Mouse (Mus musculus) hindbrain, embryonic 10.5 days (tissue): ENCODE measurements at regions not wholly inside any gene's neighbourhood (a gene's known extent, or its start where the extent isn't known, plus 50 kb on each side); places are given as distances from the start of the nearest gene placed in this dataset.

Source experiments
- DNase-seq: peaks from one replicate; pipeline ENCODE4 v3.0.0-alpha.2; 2017; ENCODE audit warnings: low spot score
- H3K27ac ChIP-seq: fragments of 300-500 bp; sonication (generic); 2 replicates; pipeline ENCODE4 v1.5.1; 2016; ENCODE audit warnings: mild to moderate bottlenecking, moderate library complexity
- H3K27me3 ChIP-seq: fragments of 300-500 bp; sonication (generic); 2 replicates; pipeline ENCODE4 v1.6.1; 2016; ENCODE audit warnings: mild to moderate bottlenecking; ENCODE audit not compliant: poor library complexity, insufficient read depth, severe bottlenecking
- H3K36me3 ChIP-seq: fragments of 300-500 bp; sonication (generic); 2 replicates; pipeline ENCODE4 v1.6.1; 2016; ENCODE audit warnings: mild to moderate bottlenecking, moderate library complexity
- H3K4me1 ChIP-seq: fragments of 300-500 bp; sonication (generic); replicated peaks from 2 replicates; pipeline ENCODE4 v1.6.1; 2016; ENCODE audit warnings: mild to moderate bottlenecking
- H3K4me3 ChIP-seq: fragments of 300-500 bp; sonication (generic); 2 replicates; pipeline ENCODE4 v1.5.1; 2016; ENCODE audit warnings: mild to moderate bottlenecking, moderate library complexity
- H3K9me3 ChIP-seq: fragments of 300-500 bp; sonication (generic); 2 replicates; pipeline ENCODE4 v1.6.1; 2016; ENCODE audit warnings: mild to moderate bottlenecking, moderate library complexity
- WGBS: fragments of 180-500 bp; shearing (Covaris S2); methylation state at CpG from one replicate; pipeline ENCODE4 v1.1.7; 2016; 5-methylcytosine and 5-hydroxymethylcytosine counted together

- WGBS: 79% methylated on average over 1 of the region's 1 CpGs
- Histone ChIP-seq H3K27ac (no peak overlapping the region), H3K4me1 (peaks cover 7% of the 10 kb centered on the region; the same call in 1 of the 2 replicates), H3K4me3 (no peak overlapping the region), H3K36me3 (no peaks in the 10 kb centered on the region), H3K9me3 (no peaks in the 10 kb centered on the region), H3K27me3 (no peaks in the 10 kb centered on the region)
- DNase-seq: no peak
These were observed 104.9 kb downstream of the Tmem30b start for GRCm38 (mm10) chr12:73441326-73441725.

- no peaks in the 10 kb centered on the region for H3K27me3 ChIP-seq
- H3K9me3 ChIP-seq: no peaks in the 10 kb centered on the region
- no peaks in the 10 kb centered on the region for H3K4me1 ChIP-seq
- no peaks in the 10 kb centered on the region for H3K36me3 ChIP-seq
- no peak for DNase-seq
- no peak overlapping the region for H3K27ac ChIP-seq
- WGBS: 85% methylated on average over 10 of the region's 10 CpGs
- H3K4me3 ChIP-seq: no peak overlapping the region
These were observed 111.5 kb downstream of the Tmem30b start for GRCm38 (mm10) chr12:73434684-73435083.

GRCm38 (mm10) chr12:73432546-73432945, 113.6 kb downstream of the Tmem30b start:
- no peaks in the 10 kb centered on the region for H3K36me3 ChIP-seq
- H3K4me1 ChIP-seq: peaks cover 7% of the 10 kb centered on the region; the same call in 1 of the 2 replicates
- H3K4me3 ChIP-seq: no peak overlapping the region
- H3K27ac ChIP-seq: no peak overlapping the region
- no peaks in the 10 kb centered on the region for H3K9me3 ChIP-seq
- 85% methylated on average over 5 of the region's 5 CpGs for WGBS
- DNase-seq: no peak
- H3K27me3 ChIP-seq: no peaks in the 10 kb centered on the region

GRCm38 (mm10) chr12:73428171-73428570, 118.0 kb downstream of the Tmem30b start:
- no peak for DNase-seq
- H3K36me3 ChIP-seq: no peaks in the 10 kb centered on the region
- WGBS: 64% methylated on average over 12 of the region's 12 CpGs
- no peak overlapping the region for H3K27ac ChIP-seq
- peaks cover 7% of the 10 kb centered on the region; the same call in 1 of the 2 replicates for H3K4me1 ChIP-seq
- no peak overlapping the region for H3K4me3 ChIP-seq
- H3K27me3 ChIP-seq: no peaks in the 10 kb centered on the region
- H3K9me3 ChIP-seq: no peaks in the 10 kb centered on the region

- Histone ChIP-seq H3K9me3 (no peaks in the 10 kb centered on the region), H3K36me3 (no peaks in the 10 kb centered on the region), H3K27me3 (no peaks in the 10 kb centered on the region), H3K4me3 (no peak overlapping the region), H3K27ac (no peak overlapping the region), H3K4me1 (peaks cover 7% of the 10 kb centered on the region; the same call in 1 of the 2 replicates)
- DNase-seq: no peak
- 74% methylated on average over 7 of the region's 7 CpGs for WGBS
These were observed 121.4 kb downstream of the Tmem30b start for GRCm38 (mm10) chr12:73424814-73425213.

GRCm38 (mm10) chr12:73417101-73417500, 129.1 kb downstream of the Tmem30b start:
- peaks cover 31% of the 10 kb centered on the region for H3K4me1 ChIP-seq
- WGBS: 83% methylated on average over 3 of the region's 3 CpGs
- no peak overlapping the region for H3K27ac ChIP-seq
- DNase-seq: no peak
- no peaks in the 10 kb centered on the region for H3K9me3 ChIP-seq
- no peaks in the 10 kb centered on the region for H3K27me3 ChIP-seq
- H3K4me3 ChIP-seq: no peak overlapping the region
- no peaks in the 10 kb centered on the region for H3K36me3 ChIP-seq

- no peaks in the 10 kb centered on the region for H3K36me3 ChIP-seq
- 55% methylated on average over 16 of the region's 16 CpGs for WGBS
- H3K27me3 ChIP-seq: no peaks in the 10 kb centered on the region
- H3K9me3 ChIP-seq: no peaks in the 10 kb centered on the region
- no peak overlapping the region for H3K4me3 ChIP-seq
- peak overlapping the region; percentile 20; the same call in 1 of the 2 replicates for H3K27ac ChIP-seq
- DNase-seq: peak; percentile 25
- H3K4me1 ChIP-seq: peaks cover 31% of the 10 kb centered on the region
These were observed 129.8 kb downstream of the Tmem30b start for GRCm38 (mm10) chr12:73416367-73416897.

- no peaks in the 10 kb centered on the region for H3K27me3 ChIP-seq
- DNase-seq: peak; percentile 6
- no peak overlapping the region for H3K4me3 ChIP-seq
- peaks cover 31% of the 10 kb centered on the region for H3K4me1 ChIP-seq
- H3K36me3 ChIP-seq: no peaks in the 10 kb centered on the region
- H3K9me3 ChIP-seq: no peaks in the 10 kb centered on the region
- WGBS: 67% methylated on average over 7 of the region's 7 CpGs
- peak overlapping the region; percentile 20; the same call in 1 of the 2 replicates for H3K27ac ChIP-seq
These were observed 129.3 kb downstream of the Slc38a6 start for GRCm38 (mm10) chr12:73415856-73416366.

GRCm38 (mm10) chr12:73413439-73414196, 127.0 kb downstream of the Slc38a6 start:
- Histone ChIP-seq H3K9me3 (no peaks in the 10 kb centered on the region), H3K4me3 (no peak overlapping the region), H3K36me3 (no peaks in the 10 kb centered on the region), H3K4me1 (peaks cover 31% of the 10 kb centered on the region), H3K27me3 (no peaks in the 10 kb centered on the region), H3K27ac (no peak overlapping the region)
- no peak for DNase-seq
- 59% methylated on average over 15 of the region's 15 CpGs for WGBS

- Histone ChIP-seq H3K9me3 (no peaks in the 10 kb centered on the region), H3K4me3 (no peak overlapping the region), H3K27me3 (no peaks in the 10 kb centered on the region), H3K36me3 (no peaks in the 10 kb centered on the region), H3K4me1 (peaks cover 31% of the 10 kb centered on the region), H3K27ac (no peak overlapping the region)
- no peak for DNase-seq
- WGBS: 66% methylated on average over 4 of the region's 4 CpGs
These were observed 125.9 kb downstream of the Slc38a6 start for GRCm38 (mm10) chr12:73412500-73412899.

- DNase-seq: no peak
These were observed 124.3 kb downstream of the Slc38a6 start for GRCm38 (mm10) chr12:73410924-73411323.

GRCm38 (mm10) chr12:73409481-73410085, 123.0 kb downstream of the Slc38a6 start:
- no peaks in the 10 kb centered on the region for H3K36me3 ChIP-seq
- peaks cover 31% of the 10 kb centered on the region for H3K4me1 ChIP-seq
- no peak overlapping the region for H3K27ac ChIP-seq
- no peaks in the 10 kb centered on the region for H3K27me3 ChIP-seq
- no peak for DNase-seq
- no peaks in the 10 kb centered on the region for H3K9me3 ChIP-seq
- 86% methylated on average over 4 of the region's 4 CpGs for WGBS
- no peak overlapping the region for H3K4me3 ChIP-seq

More at GRCm38 (mm10) chr12:73410924-73411323, 124.3 kb downstream of the Slc38a6 start:
- H3K4me3 ChIP-seq: no peak overlapping the region
- no peaks in the 10 kb centered on the region for H3K27me3 ChIP-seq
- H3K4me1 ChIP-seq: peaks cover 23% of the 10 kb centered on the region
- no peak overlapping the region for H3K27ac ChIP-seq
- WGBS: 78% methylated on average over 7 of the region's 7 CpGs
- no peaks in the 10 kb centered on the region for H3K36me3 ChIP-seq
- no peaks in the 10 kb centered on the region for H3K9me3 ChIP-seq

- WGBS: 76% methylated on average over 7 of the region's 7 CpGs
- Histone ChIP-seq H3K27me3 (no peaks in the 10 kb centered on the region), H3K4me3 (no peak overlapping the region), H3K36me3 (no peaks in the 10 kb centered on the region), H3K4me1 (peaks cover 35% of the 10 kb centered on the region), H3K9me3 (no peaks in the 10 kb centered on the region), H3K27ac (no peak overlapping the region)
- DNase-seq: no peak
These were observed 122.0 kb downstream of the Slc38a6 start for GRCm38 (mm10) chr12:73408614-73409013.
